Mouse (Mus musculus): Measurements from ENCODE around the gene Fxyd2. TPM values are rescaled to one million over a fixed set of nuclear protein-coding genes. Genes with fewer than 3 reads are reported as not detected.

Fxyd2 gene
- polyA plus RNA-seq, 1 experiment = 225 TPM

DNA sequence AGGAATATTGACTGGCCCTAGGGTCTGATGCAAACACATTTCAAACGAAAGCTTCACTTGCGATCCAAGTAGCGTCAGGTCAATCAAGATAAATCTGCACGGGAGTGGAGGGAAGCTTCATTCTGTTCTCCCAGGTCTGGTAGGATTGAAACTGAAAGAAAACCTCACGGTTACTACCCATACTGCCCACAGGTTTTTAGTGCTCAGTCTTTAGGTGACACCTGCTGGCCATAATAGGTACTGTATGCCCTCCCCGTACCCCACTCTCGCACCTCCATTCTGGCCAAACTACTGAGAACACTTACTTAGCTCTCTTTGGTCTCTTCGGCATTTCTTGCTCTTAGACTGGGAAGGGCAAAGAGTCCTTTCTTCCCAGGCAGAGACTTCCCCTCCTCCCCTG lies 17.8 kb downstream of the Fxyd2 start:
- Histone ChIP-seq H3K4me3 (ENCODE audit: insufficient read depth, low read length) (peak overlapping the region; percentile 42), H3K4me1 (ENCODE audit: control insufficient read depth, insufficient read depth, low read length) (no peaks in the 10 kb centered on the region), H3K27ac (ENCODE audit: insufficient read depth, low read depth, low read length) (no peak overlapping the region)
- no peak for TF ChIP-seq POLR2A (IDR thresholded peaks at IDR 0.05; ENCODE audit: borderline replicate concordance, low read depth, low read length)
- TF ChIP-seq CTCF (IDR thresholded peaks at IDR 0.05; ENCODE audit: low read depth, low read length) = peak; percentile 53

DNA sequence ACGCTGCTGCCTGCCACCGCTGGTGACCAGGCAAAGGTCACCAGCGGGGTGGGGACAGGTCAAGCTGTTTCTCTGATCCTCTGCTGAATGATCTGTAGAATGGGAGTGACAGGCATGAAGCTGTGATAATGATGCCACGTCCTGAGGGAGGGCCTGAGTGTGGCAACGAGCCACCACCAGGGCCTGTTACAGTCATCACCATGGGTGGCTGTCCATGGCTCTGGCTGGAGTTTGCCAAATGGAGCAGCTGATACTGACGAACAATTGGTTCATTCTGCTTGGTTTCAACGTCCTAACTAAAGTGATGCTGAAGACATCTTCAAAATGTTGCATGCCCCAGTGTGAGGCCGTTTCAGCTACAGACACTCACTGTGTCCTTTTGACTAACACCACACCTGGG lies 18.8 kb downstream of the Fxyd2 start:
- no peaks in the 10 kb centered on the region for H3K4me1 ChIP-seq (ENCODE audit: control insufficient read depth, insufficient read depth, low read length)
- TF ChIP-seq CTCF (IDR thresholded peaks at IDR 0.05; ENCODE audit: low read depth, low read length) (no peak), POLR2A (IDR thresholded peaks at IDR 0.05; ENCODE audit: borderline replicate concordance, low read depth, low read length) (no peak)
- no peak overlapping the region for H3K4me3 ChIP-seq (ENCODE audit: insufficient read depth, low read length)
- no peak overlapping the region for H3K27ac ChIP-seq (ENCODE audit: insufficient read depth, low read depth, low read length)

DNA sequence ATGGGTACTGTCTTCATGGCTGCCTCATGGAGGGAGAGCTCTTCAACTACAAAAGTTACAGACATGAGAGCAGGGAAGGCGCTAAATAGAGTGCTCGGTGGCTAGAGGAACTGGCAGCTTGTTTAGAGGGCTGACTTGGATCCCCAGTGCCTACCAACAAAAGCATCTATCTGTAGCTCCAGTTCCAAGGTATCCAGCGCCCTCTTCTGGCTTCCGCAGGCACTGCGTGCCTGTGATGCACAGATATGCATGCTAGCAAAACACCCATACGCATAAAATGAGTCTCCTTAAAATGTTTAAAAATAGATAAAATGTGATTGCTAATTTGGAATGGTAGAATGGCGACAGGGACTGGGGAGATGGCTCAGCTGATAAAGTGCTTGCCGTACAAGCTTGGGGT lies 21.7 kb downstream of the Fxyd2 start:
- TF ChIP-seq CTCF (IDR thresholded peaks at IDR 0.05; ENCODE audit: low read depth, low read length) = peak; percentile 36; the same call in 1 of the 2 replicates
- TF ChIP-seq POLR2A (IDR thresholded peaks at IDR 0.05; ENCODE audit: borderline replicate concordance, low read depth, low read length) = no peak
- Histone ChIP-seq H3K27ac (ENCODE audit: insufficient read depth, low read depth, low read length) (no peak overlapping the region), H3K4me3 (ENCODE audit: insufficient read depth, low read length) (no peak overlapping the region)

DNA sequence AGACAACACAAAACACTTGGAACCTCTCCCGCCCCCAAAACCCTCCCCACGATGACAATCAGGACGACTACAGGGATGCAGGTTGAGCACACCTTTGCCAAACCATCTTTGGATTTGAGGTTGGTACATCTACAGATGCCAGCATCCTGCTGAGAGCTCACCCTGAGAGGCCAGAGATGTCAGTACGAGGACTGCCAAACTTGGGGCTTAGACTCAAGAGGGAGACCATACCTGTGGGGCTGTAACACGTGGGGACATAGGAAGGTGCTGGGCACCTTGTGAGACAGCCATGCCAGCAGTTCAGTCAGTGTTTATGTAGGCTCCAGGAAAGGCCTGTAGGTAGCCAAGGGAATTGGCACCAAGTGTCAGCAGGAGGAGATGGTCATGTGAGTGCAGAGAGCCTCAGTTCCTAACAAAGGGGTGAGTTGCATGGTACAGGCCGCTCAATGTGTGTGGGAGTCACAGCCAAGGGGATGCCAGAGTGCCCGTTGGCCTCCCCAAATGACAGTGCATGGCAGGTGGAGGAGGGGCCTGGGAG lies 23.4 kb downstream of the Fxyd2 start:
- Histone ChIP-seq H3K4me3 (ENCODE audit: insufficient read depth, low read length) (no peak overlapping the region), H3K4me1 (ENCODE audit: control insufficient read depth, insufficient read depth, low read length) (no peaks in the 10 kb centered on the region), H3K27ac (ENCODE audit: insufficient read depth, low read depth, low read length) (no peak overlapping the region)
- TF ChIP-seq POLR2A (IDR thresholded peaks at IDR 0.05; ENCODE audit: borderline replicate concordance, low read depth, low read length) (no peak), CTCF (IDR thresholded peaks at IDR 0.05; ENCODE audit: low read depth, low read length) (no peak)

More for the DNA sequence above, 21.7 kb downstream of the Fxyd2 start:
- H3K4me1 ChIP-seq (ENCODE audit: control insufficient read depth, insufficient read depth, low read length) = no peaks in the 10 kb centered on the region

DNA sequence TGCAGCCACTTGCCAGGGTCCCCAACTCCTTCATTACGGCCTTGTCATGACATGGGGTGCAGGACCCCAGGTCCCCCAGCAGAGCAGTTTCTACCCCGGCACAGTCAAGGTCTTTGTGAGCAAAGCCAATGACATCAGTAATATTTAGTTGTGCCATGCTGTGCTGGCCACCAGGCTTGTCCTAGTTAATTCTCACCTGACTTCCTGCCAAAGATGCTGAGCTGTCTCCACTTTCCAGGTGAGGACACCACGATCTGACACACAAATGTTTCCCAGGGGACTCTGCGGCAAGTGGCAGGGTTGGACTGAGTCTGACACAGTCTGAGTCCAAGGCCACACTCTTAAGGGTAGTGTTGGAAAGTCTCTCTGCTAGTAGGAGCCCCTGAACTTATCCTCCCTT lies 27.0 kb downstream of the Fxyd2 start, which contains the start of gene Dscaml1:
TSS of gene Dscaml1 (plus strand) at position 173 of the 400 bp plus-strand sequence.
- H3K4me1 ChIP-seq (ENCODE audit: control insufficient read depth, insufficient read depth, low read length) = no peaks in the 10 kb centered on the region
- TF ChIP-seq POLR2A (IDR thresholded peaks at IDR 0.05; ENCODE audit: borderline replicate concordance, low read depth, low read length) (no peak), CTCF (IDR thresholded peaks at IDR 0.05; ENCODE audit: low read depth, low read length) (no peak)
- H3K27ac ChIP-seq (ENCODE audit: insufficient read depth, low read depth, low read length) = no peak within 1 kb of the TSS
- H3K4me3 ChIP-seq (ENCODE audit: insufficient read depth, low read length) = no peak within 1 kb of the TSS

DNA sequence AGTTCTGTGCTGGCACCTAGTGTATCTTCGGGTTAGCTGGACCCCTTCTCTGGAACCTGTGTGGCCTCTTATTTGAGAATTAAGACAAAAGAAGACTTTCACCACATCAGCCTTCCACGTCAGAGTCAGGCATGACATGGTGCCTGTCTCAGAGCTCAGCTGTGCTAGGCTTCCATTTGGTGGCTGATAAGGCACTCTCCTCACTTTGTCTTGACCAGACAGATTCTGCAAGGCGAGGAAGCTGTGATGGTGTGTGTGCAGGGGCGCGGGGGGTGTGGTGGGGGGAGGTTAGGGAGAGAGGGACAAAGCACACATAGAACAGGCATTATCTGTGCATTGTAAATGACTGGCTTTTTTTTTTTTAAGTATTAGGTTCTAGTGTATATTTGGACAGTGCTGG lies 29.9 kb downstream of the Fxyd2 start:
- no peak for TF ChIP-seq CTCF (IDR thresholded peaks at IDR 0.05; ENCODE audit: low read depth, low read length)
- TF ChIP-seq POLR2A (IDR thresholded peaks at IDR 0.05; ENCODE audit: borderline replicate concordance, low read depth, low read length) = no peak
- no peaks in the 10 kb centered on the region for H3K4me1 ChIP-seq (ENCODE audit: control insufficient read depth, insufficient read depth, low read length)

DNA sequence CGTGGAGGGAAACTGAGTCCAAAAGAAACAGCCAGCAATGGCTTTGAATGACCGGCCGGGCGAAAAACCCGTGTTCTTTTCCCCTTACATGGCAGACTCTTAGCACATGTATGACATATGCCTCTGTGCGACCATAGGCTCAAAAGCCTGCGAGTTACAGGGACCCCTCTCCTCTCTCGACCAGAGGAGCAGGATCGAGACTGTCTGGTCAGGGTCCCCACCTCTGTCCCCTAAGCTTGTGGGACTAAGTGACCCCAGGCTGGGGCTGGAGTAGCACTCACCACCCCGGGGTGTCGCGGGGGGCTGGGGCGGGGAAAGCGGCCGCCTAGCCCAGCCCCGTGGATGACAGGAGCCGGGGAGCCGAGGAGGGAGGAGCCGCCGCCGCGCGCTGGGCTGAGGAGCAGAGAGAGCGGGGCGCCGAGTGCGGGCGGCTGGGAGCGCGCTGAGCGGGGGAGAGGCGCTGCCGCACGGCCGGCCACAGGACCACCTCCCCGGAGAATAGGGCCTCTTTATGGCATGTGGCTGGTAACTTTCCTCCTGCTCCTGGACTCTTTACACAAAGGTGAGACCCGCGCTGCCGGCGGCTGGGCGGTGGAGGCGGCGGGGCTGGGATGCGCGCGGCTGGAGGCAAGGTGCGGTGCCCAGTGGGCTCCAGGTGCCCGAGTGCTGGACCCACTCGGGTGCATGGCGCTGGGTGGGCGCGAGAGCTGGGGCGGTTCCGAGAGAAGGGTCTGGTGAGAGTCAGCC lies 30.7 kb downstream of the Fxyd2 start:
- H3K4me3 ChIP-seq (ENCODE audit: insufficient read depth, low read length) = no peak overlapping the region
- no peak for TF ChIP-seq CTCF (IDR thresholded peaks at IDR 0.05; ENCODE audit: low read depth, low read length)
- no peak for TF ChIP-seq POLR2A (IDR thresholded peaks at IDR 0.05; ENCODE audit: borderline replicate concordance, low read depth, low read length)
- no peaks in the 10 kb centered on the region for H3K4me1 ChIP-seq (ENCODE audit: control insufficient read depth, insufficient read depth, low read length)
- no peak overlapping the region for H3K27ac ChIP-seq (ENCODE audit: insufficient read depth, low read depth, low read length)

More for the DNA sequence above, 29.9 kb downstream of the Fxyd2 start:
- H3K4me3 ChIP-seq (ENCODE audit: insufficient read depth, low read length) = no peak overlapping the region
- H3K27ac ChIP-seq (ENCODE audit: insufficient read depth, low read depth, low read length) = no peak overlapping the region

DNA sequence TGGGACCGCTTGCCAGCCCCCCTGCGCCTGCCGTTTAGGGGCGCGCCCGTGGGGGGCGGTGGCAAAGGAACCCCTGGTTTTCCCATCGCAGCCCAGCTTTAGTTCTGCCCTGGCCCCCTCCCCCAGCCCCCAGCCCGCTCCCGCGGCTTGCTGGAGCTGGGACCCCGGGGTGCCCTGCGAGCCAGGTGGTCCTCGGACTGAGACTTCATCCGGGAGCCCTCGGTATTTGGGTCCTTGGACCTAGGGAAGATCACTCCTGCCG lies 31.2 kb downstream of the Fxyd2 start:
- Histone ChIP-seq H3K4me1 (ENCODE audit: control insufficient read depth, insufficient read depth, low read length) (no peaks in the 10 kb centered on the region), H3K4me3 (ENCODE audit: insufficient read depth, low read length) (no peak overlapping the region), H3K27ac (ENCODE audit: insufficient read depth, low read depth, low read length) (no peak overlapping the region)
- TF ChIP-seq POLR2A (IDR thresholded peaks at IDR 0.05; ENCODE audit: borderline replicate concordance, low read depth, low read length) = no peak
- TF ChIP-seq CTCF (IDR thresholded peaks at IDR 0.05; ENCODE audit: low read depth, low read length) = no peak

DNA sequence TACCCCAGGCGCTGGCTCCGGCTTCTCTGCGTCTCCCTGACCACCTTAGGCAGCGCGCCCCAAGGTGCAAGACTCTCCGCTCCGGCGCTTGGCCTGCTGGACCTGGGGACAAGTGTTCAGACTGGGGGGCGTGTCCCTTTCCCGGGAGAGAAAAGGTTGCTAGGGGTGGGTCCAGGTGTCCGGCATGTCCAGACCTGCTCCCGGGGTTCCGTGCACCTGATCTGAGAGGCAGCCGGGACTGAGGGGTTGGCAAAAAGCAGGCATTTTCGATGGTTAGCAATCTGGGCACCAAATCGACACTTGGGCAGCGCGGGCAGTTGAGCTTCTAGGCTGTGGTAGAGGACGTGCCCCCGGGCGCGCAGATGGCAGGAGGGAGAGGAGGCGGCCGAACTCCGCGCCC lies 31.7 kb downstream of the Fxyd2 start:
- Histone ChIP-seq H3K4me1 (ENCODE audit: control insufficient read depth, insufficient read depth, low read length) (no peaks in the 10 kb centered on the region), H3K4me3 (ENCODE audit: insufficient read depth, low read length) (no peak overlapping the region), H3K27ac (ENCODE audit: insufficient read depth, low read depth, low read length) (no peak overlapping the region)
- TF ChIP-seq POLR2A (IDR thresholded peaks at IDR 0.05; ENCODE audit: borderline replicate concordance, low read depth, low read length) (no peak), CTCF (IDR thresholded peaks at IDR 0.05; ENCODE audit: low read depth, low read length) (no peak)

DNA sequence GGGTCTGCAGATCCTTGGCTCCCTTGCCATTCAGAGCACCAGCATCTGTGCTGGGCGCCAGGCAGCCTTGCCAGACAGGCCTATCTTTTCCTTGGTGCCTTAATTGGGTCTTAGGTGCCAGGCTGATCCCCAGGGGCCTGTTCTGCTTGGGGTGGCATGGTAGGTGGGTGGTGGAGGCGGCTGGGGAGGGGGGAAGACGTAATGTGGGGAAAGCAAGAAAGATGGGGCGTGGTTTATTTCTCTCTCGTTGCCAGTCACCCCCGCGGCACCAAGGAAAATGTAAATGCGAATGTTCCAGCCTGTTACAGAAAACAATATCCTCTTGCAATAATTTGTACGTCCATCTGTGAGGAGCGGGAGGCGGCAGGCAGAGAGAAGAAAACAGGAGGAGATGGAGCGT lies 33.2 kb downstream of the Fxyd2 start:
- Histone ChIP-seq H3K4me3 (ENCODE audit: insufficient read depth, low read length) (no peak overlapping the region), H3K4me1 (ENCODE audit: control insufficient read depth, insufficient read depth, low read length) (no peaks in the 10 kb centered on the region), H3K27ac (ENCODE audit: insufficient read depth, low read depth, low read length) (no peak overlapping the region)
- TF ChIP-seq CTCF (IDR thresholded peaks at IDR 0.05; ENCODE audit: low read depth, low read length) (no peak), POLR2A (IDR thresholded peaks at IDR 0.05; ENCODE audit: borderline replicate concordance, low read depth, low read length) (no peak)

All from bone marrow macrophage, adult 2 months (primary cell).